Mouse (Mus musculus): ENCODE data around the gene R3hdm1.

The R3hdm1 gene

GRCm38 (mm10) chr1:128284157-128284690, 181.1 kb downstream of the R3hdm1 start:
- in situ Hi-C loops (cut with MboI, MseI) = no loop called here

GRCm38 (mm10) chr1:128285136-128285535, 182.0 kb downstream of the R3hdm1 start:
- in situ Hi-C loops (cut with MboI, MseI) = no loop called here

All from T-helper 17 cell (primary cell).